Mouse (Mus musculus): Measurements from ENCODE around the gene Ccl27a. TPM values are rescaled to one million over a fixed set of nuclear protein-coding genes. Genes with fewer than 3 reads are reported as not detected.

The Ccl27a gene
- polyA plus RNA-seq (2014; fragmentation: Illumina TruSeq; extraction: RNeasy Lipid Tissue Mini Kit (QIAGEN cat#74804); ENCODE audit: low read depth, low replicate concordance), result 7.8 TPM

GRCm38 (mm10) chr4:41774002-41774401, at the start of gene Ccl27a:
Gene Ccl27a, minus strand, starts transcription at chr4:41774247.

GRCm38 (mm10) chr4:41755338-41756305, 18.4 kb downstream of the Ccl27a start, which contains the start of gene Sigmar1:
Gene Sigmar1, minus strand, starts transcription at chr4:41756157.

GRCm38 (mm10) chr4:41754797-41755337, 19.2 kb downstream of the Ccl27a start, which contains the start of gene Galt:
Gene Galt, plus strand, starts transcription at chr4:41755228.

GRCm38 (mm10) chr4:41731052-41731765, 42.8 kb downstream of the Ccl27a start, which contains the start of gene Arid3c:
Gene Arid3c, minus strand, starts transcription at chr4:41731142.

GRCm38 (mm10) chr4:41722918-41723351, 51.1 kb downstream of the Ccl27a start, which contains the start of gene Dctn3:
Gene Dctn3, minus strand, starts transcription at chr4:41723170.

Other genes with a start within 250 kb of the Ccl27a start
- 1.6 TPM for gene Fam219a, start 204.7 kb downstream of the Ccl27a start, polyA plus RNA-seq (2014; fragmentation: Illumina TruSeq; extraction: RNeasy Lipid Tissue Mini Kit (QIAGEN cat#74804); ENCODE audit: low read depth, low replicate concordance)
- gene Dnaic1, start 204.5 kb downstream of the Ccl27a start, polyA plus RNA-seq (2014; fragmentation: Illumina TruSeq; extraction: RNeasy Lipid Tissue Mini Kit (QIAGEN cat#74804); ENCODE audit: low read depth, low replicate concordance), result not detected
- not detected for gene Enho, start 133.9 kb downstream of the Ccl27a start, polyA plus RNA-seq (2014; fragmentation: Illumina TruSeq; extraction: RNeasy Lipid Tissue Mini Kit (QIAGEN cat#74804); ENCODE audit: low read depth, low replicate concordance)
- gene Cntfr, start 77.2 kb downstream of the Ccl27a start, polyA plus RNA-seq (2014; fragmentation: Illumina TruSeq; extraction: RNeasy Lipid Tissue Mini Kit (QIAGEN cat#74804); ENCODE audit: low read depth, low replicate concordance), result not detected
- 12.3 TPM for gene Il11ra1, start 74.3 kb downstream of the Ccl27a start, polyA plus RNA-seq (2014; fragmentation: Illumina TruSeq; extraction: RNeasy Lipid Tissue Mini Kit (QIAGEN cat#74804); ENCODE audit: low read depth, low replicate concordance)
- 0.57 TPM for gene Rpp25l, start 60.7 kb downstream of the Ccl27a start, polyA plus RNA-seq (2014; fragmentation: Illumina TruSeq; extraction: RNeasy Lipid Tissue Mini Kit (QIAGEN cat#74804); ENCODE audit: low read depth, low replicate concordance)
- gene Dctn3, start 51.1 kb downstream of the Ccl27a start, polyA plus RNA-seq (2014; fragmentation: Illumina TruSeq; extraction: RNeasy Lipid Tissue Mini Kit (QIAGEN cat#74804); ENCODE audit: low read depth, low replicate concordance), result 38.7 TPM
- not detected for gene Arid3c, start 43.1 kb downstream of the Ccl27a start, polyA plus RNA-seq (2014; fragmentation: Illumina TruSeq; extraction: RNeasy Lipid Tissue Mini Kit (QIAGEN cat#74804); ENCODE audit: low read depth, low replicate concordance)
- gene Galt, start 19.0 kb downstream of the Ccl27a start, polyA plus RNA-seq (2014; fragmentation: Illumina TruSeq; extraction: RNeasy Lipid Tissue Mini Kit (QIAGEN cat#74804); ENCODE audit: low read depth, low replicate concordance), result 1.5 TPM
- gene Sigmar1, start 18.1 kb downstream of the Ccl27a start, polyA plus RNA-seq (2014; fragmentation: Illumina TruSeq; extraction: RNeasy Lipid Tissue Mini Kit (QIAGEN cat#74804); ENCODE audit: low read depth, low replicate concordance), result 46.4 TPM
- gene Gm21541, start 129.4 kb upstream of the Ccl27a start, polyA plus RNA-seq (2014; fragmentation: Illumina TruSeq; extraction: RNeasy Lipid Tissue Mini Kit (QIAGEN cat#74804); ENCODE audit: low read depth, low replicate concordance), result not detected
- gene Gm20878, start 167.3 kb upstream of the Ccl27a start, polyA plus RNA-seq (2014; fragmentation: Illumina TruSeq; extraction: RNeasy Lipid Tissue Mini Kit (QIAGEN cat#74804); ENCODE audit: low read depth, low replicate concordance), result 2.0 TPM
- 0.16 TPM for gene Fam205a4, start 191.8 kb upstream of the Ccl27a start, polyA plus RNA-seq (2014; fragmentation: Illumina TruSeq; extraction: RNeasy Lipid Tissue Mini Kit (QIAGEN cat#74804); ENCODE audit: low read depth, low replicate concordance)